Mouse (Mus musculus): Measurements from ENCODE around the gene Pik3cd. TPM values are rescaled to one million over a fixed set of nuclear protein-coding genes. Genes with fewer than 3 reads are reported as not detected.

The Pik3cd gene
- polyA plus RNA-seq, 1 experiment from 2014 or later: 4.2 TPM

DNA sequence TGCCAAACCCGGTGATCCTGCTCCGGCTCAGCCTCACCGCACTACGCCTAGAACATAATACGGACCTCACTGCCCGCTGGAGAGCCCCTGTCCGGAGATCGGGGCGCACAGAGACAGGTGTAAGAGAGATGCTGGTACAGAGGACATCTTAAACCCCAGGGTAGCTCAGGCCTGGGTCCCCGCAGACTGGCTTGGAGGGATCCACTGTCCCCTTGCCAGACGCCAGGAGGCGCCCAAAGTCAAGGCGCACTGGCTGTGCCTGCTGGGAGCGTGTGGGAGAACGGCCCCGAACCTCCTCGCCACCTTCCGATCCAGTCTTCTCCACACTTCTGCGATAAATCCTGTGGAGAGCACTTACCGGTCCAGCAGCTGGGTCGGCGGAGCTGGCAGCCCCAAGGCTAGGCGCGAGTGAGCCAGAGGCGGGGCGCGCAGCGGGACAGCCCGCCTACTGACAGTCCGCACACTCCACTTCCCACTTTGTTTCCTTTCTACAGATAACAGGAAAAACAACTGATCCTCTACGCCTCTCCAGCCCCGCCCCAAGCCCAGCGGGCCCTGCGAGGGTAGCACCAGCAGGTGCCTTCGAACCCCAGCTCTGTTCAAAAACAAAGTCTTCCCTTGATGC, 4.1 kb downstream of the Pik3cd start:
- ATAC-seq (replicated peaks; ENCODE audit: low FRiP score): peak; percentile 69
- Histone ChIP-seq H3K27me3 (peaks cover 17% of the 10 kb centered on the region), H3K27ac (0 out of 2 replicates have a peak overlapping the region, but pooled peaks have one; percentile 39), H3K9ac (peak overlapping the region; percentile 51), H3K36me3 (no peaks in the 10 kb centered on the region), H3K9me3 (replicated peaks) (no peaks in the 10 kb centered on the region), H3K4me3 (replicated peaks) (peak overlapping the region; percentile 52), H3K4me1 (peaks cover 38% of the 10 kb centered on the region), H3K4me2 (peak overlapping the region; percentile 82)
- 1% methylated on average over 35 of the region's 35 CpGs for WGBS

DNA sequence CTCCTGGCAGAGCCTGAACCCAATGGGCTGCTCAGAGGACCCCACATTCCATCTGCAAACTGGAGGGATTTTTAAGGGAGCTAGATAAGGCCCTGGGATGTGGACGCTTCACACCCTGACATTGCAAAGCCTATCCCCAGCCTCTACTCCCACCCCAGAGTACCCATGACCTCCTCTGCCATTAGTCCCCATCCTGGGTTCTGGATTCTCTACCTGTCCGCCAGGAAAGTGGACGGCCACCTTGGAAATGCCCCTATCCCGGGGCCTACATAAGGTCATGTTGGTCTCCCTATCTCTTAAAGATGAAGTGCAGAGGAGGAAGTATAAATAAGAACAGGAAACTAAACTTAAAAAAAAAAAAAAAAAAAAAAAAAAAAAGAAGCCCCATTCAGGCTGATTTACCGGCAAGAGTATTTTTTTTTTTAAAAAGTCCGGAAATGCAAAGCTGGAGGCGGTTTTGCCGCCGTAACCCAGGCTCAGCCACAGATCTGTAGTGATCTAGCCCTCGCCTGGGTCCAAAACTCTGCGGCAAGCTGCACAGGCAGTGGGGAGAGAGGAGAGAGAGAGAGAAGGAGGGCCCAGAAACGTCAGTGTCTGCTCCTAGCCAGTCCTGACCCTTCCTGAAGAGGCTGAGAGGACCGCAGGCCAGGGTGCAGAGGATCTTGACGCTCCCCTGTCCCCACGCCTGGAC, 4.7 kb downstream of the Pik3cd start:
- ATAC-seq (replicated peaks; ENCODE audit: low FRiP score): peak; percentile 7; the same call in 1 of the 2 replicates
- H3K4me3 ChIP-seq (replicated peaks): peak overlapping the region; percentile 52
- peaks cover 17% of the 10 kb centered on the region for H3K27me3 ChIP-seq
- H3K27ac ChIP-seq: 0 out of 2 replicates have a peak overlapping the region, but pooled peaks have one; percentile 39
- peak overlapping the region; percentile 82 for H3K4me2 ChIP-seq
- peaks cover 35% of the 10 kb centered on the region for H3K4me1 ChIP-seq
- no peaks in the 10 kb centered on the region for H3K9me3 ChIP-seq (replicated peaks)
- H3K36me3 ChIP-seq: no peaks in the 10 kb centered on the region
- 22% methylated on average over 15 of the region's 15 CpGs for WGBS
- H3K9ac ChIP-seq: peak overlapping the region; percentile 51; the same call in 1 of the 2 replicates

DNA sequence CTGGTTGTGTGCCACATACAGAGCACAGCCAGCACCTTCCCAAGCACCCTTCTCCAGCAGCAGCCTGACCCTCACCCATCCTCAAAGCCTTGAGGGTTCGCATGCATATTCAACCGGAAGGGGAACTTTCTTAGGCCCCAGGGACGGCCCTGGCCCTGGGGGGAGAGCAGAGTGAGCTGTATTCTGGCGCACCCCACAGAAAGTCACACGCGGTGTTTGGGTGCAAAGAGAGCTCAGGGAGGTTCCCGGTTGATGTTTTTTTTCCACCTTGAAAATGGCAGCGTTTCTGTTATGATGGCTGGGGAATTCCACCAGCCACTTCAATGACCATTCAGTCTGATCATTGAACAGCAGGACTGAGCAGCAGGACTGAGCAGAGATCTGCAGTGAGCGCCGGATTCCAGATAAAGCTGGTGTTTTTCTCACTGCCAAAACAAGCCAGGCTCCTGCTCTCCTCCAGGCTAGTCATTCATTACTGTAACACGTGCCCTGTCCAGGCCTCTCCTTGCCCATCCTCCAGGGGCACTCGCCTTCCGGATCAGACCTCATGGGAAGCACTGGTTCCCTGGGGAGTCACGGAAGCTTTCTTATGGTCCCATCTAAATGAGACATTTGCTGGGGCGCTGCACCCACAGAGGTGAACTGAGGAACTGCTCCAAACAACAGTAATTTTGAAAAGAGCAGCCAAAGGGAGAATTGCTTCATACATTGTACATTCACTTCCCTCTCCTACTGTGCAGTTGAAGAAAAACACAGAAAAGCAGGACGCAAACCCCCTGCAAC, 6.0 kb downstream of the Pik3cd start:
- peaks cover 17% of the 10 kb centered on the region for H3K27me3 ChIP-seq
- H3K36me3 ChIP-seq: no peaks in the 10 kb centered on the region
- no peak overlapping the region for H3K4me3 ChIP-seq (replicated peaks)
- H3K4me1 ChIP-seq: peaks cover 31% of the 10 kb centered on the region
- no peaks in the 10 kb centered on the region for H3K9me3 ChIP-seq (replicated peaks)
- WGBS: 36% methylated on average over 16 of the region's 16 CpGs
- H3K9ac ChIP-seq: no peak overlapping the region
- ATAC-seq (replicated peaks; ENCODE audit: low FRiP score): peak; percentile 52
- H3K4me2 ChIP-seq: 0 out of 2 replicates have a peak overlapping the region, but pooled peaks have one; percentile 15
- H3K27ac ChIP-seq: no peak overlapping the region

DNA sequence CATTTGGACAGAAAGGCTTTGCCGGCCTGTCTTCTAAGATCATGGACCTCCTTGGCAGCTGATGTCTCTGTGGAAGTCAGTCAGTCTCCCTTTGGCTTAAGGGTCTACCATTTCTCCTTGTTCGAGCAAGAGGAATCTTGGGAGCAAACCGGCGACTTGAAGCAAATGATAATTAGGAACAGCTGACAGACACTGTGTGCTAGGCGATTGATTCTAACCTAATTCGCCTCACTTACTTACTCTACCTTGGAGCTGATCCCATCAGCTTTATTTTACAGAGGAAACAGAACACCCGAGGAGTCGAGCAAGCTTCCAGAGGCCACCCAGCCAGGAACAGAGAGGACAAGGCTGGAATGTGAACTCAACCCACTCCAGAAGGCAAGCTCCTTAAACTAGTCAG, 11.0 kb downstream of the Pik3cd start:
- peaks cover 9% of the 10 kb centered on the region for H3K4me1 ChIP-seq
- ATAC-seq (replicated peaks; ENCODE audit: low FRiP score): no peak
- no peaks in the 10 kb centered on the region for H3K9me3 ChIP-seq (replicated peaks)
- 62% methylated on average over 8 of the region's 8 CpGs for WGBS
- no peak overlapping the region for H3K4me2 ChIP-seq
- H3K4me3 ChIP-seq (replicated peaks): no peak overlapping the region
- H3K27me3 ChIP-seq: peaks cover 4% of the 10 kb centered on the region; the same call in 1 of the 2 replicates
- no peaks in the 10 kb centered on the region for H3K36me3 ChIP-seq
- no peak overlapping the region for H3K27ac ChIP-seq
- H3K9ac ChIP-seq: no peak overlapping the region

DNA sequence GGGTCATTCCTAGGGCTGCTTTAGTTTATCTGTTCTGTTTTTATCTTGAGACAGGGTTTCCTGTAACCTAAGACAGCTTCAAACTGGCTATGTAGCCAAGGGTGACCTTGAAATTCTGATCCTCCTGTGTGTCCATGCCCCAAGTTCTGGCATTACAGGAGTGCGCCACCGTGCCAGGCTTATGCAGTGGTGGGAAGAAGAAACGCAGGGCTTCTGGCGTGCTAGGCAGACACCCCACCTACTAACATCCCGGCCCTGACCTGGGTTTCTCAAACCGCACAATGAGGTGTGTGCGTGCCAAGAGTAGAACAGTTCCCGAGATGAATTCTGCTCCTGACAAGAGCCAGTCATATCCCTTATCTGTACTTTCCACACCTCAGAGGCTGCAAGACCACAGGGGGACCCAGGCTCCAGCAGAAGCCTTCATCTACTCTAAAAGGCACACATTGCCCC, 11.5 kb downstream of the Pik3cd start:
- ATAC-seq (replicated peaks; ENCODE audit: low FRiP score): no peak
- no peak overlapping the region for H3K27ac ChIP-seq
- peaks cover 7% of the 10 kb centered on the region; the same call in 1 of the 2 replicates for H3K27me3 ChIP-seq
- no peak overlapping the region for H3K4me2 ChIP-seq
- no peak overlapping the region for H3K4me3 ChIP-seq (replicated peaks)
- no peak overlapping the region for H3K9ac ChIP-seq
- H3K9me3 ChIP-seq (replicated peaks): no peaks in the 10 kb centered on the region
- H3K36me3 ChIP-seq: no peaks in the 10 kb centered on the region
- WGBS: 88% methylated on average over 8 of the region's 8 CpGs
- H3K4me1 ChIP-seq: peaks cover 4% of the 10 kb centered on the region; the same call in 1 of the 2 replicates

DNA sequence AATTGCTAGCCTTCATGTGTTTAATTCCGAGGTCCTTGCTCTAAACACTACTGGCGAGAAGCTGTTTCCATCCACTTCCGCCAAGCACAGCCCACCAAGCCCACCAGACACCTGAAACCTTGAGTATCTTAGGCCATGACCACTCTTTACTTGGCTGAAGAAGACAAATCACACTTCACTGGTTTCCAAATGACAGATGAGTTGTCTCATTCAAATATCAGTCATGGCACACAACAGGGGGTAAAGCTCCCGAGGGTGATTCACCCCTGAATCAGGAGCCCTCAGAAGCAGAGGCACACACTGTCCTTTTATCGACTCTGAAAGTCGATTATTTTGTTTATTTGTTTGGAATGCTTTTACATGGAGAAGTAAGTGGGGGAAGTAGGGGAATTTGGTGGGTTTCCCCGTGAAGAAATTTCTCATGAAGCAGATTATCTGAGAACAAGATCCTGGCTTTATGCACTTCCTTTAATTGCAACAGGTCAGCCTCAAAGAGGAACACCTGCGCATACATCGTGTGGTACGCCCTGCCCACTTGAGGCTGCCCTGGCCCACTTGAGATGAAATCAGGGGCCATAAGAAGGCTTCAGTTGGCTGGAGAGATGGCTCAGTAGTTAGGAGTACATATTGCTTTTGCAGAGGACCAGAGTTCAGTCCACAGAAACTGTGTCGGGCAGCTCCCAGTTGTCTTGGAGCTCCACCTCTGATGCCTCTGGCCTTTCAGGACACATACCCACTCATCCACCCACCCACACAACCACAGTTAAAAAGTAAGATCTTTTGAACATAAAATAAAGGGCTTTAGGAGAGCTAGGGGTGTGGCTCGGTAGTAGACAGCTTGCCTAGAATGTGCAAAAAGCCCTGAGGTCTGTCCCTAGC, 12.3 kb downstream of the Pik3cd start:
- H3K9ac ChIP-seq: no peak overlapping the region
- H3K36me3 ChIP-seq: no peaks in the 10 kb centered on the region
- peaks cover 3% of the 10 kb centered on the region; the same call in 1 of the 2 replicates for H3K4me1 ChIP-seq
- H3K4me2 ChIP-seq: no peak overlapping the region
- 83% methylated on average over 12 of the region's 12 CpGs for WGBS
- no peak for ATAC-seq (replicated peaks; ENCODE audit: low FRiP score)
- H3K27ac ChIP-seq: no peak overlapping the region
- H3K4me3 ChIP-seq (replicated peaks): no peak overlapping the region
- H3K27me3 ChIP-seq: peaks cover 8% of the 10 kb centered on the region; the same call in 1 of the 2 replicates
- H3K9me3 ChIP-seq (replicated peaks): no peaks in the 10 kb centered on the region

DNA sequence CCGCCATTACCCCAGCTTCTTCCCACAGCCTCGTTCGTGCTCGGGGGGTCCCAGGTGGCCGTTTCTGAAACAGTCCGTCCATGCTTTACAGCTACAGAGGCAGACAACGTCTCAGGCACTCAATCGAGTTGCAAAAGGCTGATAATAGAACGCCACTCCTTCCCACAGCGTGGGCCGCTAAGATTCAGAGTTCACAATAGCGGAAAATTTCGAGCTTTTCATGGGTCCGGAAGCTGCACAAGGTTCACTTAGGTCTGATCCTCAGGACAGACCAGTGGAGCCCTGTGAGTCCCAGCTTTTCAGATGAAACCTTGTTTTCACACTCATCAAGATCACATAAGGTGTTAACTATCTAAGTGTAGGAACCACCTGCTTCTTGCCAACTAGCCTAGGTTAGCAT, 13.5 kb downstream of the Pik3cd start:
- H3K4me2 ChIP-seq: no peak overlapping the region
- no peaks in the 10 kb centered on the region for H3K36me3 ChIP-seq
- H3K9me3 ChIP-seq (replicated peaks): no peaks in the 10 kb centered on the region
- H3K27me3 ChIP-seq: peaks cover 12% of the 10 kb centered on the region; the same call in 1 of the 2 replicates
- no peak for ATAC-seq (replicated peaks; ENCODE audit: low FRiP score)
- no peak overlapping the region for H3K4me3 ChIP-seq (replicated peaks)
- no peak overlapping the region for H3K9ac ChIP-seq
- WGBS: 86% methylated on average over 14 of the region's 14 CpGs
- peaks cover 5% of the 10 kb centered on the region for H3K4me1 ChIP-seq
- no peak overlapping the region for H3K27ac ChIP-seq

DNA sequence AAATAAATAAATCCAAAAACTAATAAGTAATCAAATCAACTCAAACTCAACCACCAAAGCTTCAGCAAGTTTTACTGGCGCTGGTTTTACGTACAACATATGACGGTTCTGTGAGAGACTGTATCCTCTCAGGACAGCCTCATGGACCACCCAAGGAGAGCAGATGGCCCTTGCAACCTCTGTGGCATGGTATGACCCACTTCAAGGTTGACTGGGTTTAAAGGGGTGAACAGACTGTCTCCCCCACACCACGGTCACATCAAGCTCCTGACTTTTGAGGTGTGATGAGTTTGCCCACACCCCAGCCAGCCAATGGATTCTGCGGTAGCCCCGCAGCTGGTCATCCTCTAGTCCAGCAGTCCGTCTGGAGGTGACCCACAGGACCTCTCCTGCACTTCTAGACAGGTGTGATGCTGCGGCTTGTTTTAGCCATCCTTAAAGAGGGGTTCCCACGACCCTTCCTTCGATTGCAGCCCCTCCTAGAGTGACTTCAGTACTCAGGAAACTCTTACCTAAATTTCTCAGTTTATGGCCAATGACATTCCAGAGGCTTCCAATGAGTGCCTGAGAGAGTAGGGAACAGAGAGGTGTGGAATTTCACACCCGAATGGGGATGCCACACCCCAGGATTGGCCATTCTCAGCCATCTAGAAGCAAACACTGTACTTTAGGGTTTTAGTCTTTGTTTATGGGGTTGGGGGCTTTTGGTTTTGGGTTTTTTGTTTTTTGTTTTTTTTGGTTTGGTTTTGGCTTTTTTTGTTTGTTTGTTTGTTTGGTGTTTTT, 17.3 kb downstream of the Pik3cd start:
- H3K27ac ChIP-seq: no peak overlapping the region
- no peak overlapping the region for H3K9ac ChIP-seq
- H3K36me3 ChIP-seq: no peaks in the 10 kb centered on the region
- no peak overlapping the region for H3K4me3 ChIP-seq (replicated peaks)
- peaks cover 4% of the 10 kb centered on the region for H3K4me1 ChIP-seq
- H3K4me2 ChIP-seq: no peak overlapping the region
- H3K9me3 ChIP-seq (replicated peaks): no peaks in the 10 kb centered on the region
- no peak for ATAC-seq (replicated peaks; ENCODE audit: low FRiP score)
- peaks cover 15% of the 10 kb centered on the region; the same call in 1 of the 2 replicates for H3K27me3 ChIP-seq
- WGBS: 37% methylated on average over 11 of the region's 11 CpGs

DNA sequence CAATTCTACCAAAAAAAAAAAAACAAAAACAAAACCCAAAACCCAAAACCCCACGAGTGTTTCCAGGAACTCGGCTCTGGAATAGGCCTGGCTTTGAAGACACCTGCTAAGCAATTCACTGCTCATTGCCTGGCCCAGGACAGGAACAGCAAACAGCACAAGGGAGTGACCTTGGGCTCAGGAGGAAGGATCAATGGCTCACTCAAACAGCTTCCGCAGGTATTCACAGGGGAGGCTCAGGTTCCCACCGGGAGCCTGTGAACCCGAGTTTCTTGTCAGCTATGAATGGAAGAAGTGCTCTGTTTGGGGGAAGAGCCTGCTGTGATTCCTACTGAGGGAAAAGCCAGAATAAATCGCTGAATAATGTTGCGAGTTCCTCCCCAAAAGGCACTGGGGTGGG, 18.5 kb downstream of the Pik3cd start:
- no peak overlapping the region for H3K9ac ChIP-seq
- no peak for ATAC-seq (replicated peaks; ENCODE audit: low FRiP score)
- H3K36me3 ChIP-seq: no peaks in the 10 kb centered on the region
- no peaks in the 10 kb centered on the region for H3K9me3 ChIP-seq (replicated peaks)
- H3K4me3 ChIP-seq (replicated peaks): no peak overlapping the region
- H3K4me1 ChIP-seq: peaks cover 13% of the 10 kb centered on the region
- WGBS: 17% methylated on average over 7 of the region's 7 CpGs
- H3K27ac ChIP-seq: no peak overlapping the region
- H3K27me3 ChIP-seq: peaks cover 15% of the 10 kb centered on the region; the same call in 1 of the 2 replicates
- no peak overlapping the region for H3K4me2 ChIP-seq

DNA sequence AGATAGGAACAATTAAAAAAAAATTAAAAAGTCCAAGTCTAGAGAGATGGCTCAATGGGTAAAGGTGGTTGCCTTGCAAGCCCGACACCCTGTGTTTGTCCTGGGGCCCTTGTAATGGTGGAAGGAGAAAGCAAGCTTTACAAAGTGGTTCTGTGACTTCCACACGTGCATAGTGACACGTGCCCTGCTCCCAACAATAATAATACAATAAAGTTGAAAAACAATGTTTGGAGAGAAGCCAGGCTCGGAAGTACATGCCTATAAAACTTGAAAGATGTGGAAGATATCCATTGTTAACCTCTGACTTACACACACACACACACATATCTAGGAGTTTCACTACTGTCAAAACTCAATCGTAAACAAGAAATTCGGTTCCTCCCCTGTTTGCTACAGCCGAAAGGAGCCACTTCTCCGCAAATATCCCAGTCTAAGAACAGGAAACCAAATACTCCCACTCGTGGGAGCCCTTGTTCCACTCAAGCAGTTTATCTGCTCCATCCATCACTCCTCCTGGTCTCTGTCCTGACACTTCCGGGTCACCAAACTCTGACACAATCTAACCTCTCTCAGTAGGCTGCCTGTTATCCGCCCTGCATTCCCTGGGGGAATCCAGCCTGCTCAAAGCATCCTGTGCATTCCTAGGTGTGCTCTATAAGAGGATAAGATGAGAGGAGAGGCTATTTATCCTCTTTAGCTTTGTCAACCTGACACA, 23.2 kb downstream of the Pik3cd start:
- Histone ChIP-seq H3K4me2 (no peak overlapping the region), H3K4me3 (replicated peaks) (no peak overlapping the region), H3K27ac (peak overlapping the region; percentile 18), H3K9ac (no peak overlapping the region), H3K9me3 (replicated peaks) (no peaks in the 10 kb centered on the region), H3K27me3 (peaks cover 20% of the 10 kb centered on the region), H3K4me1 (peaks cover 35% of the 10 kb centered on the region), H3K36me3 (no peaks in the 10 kb centered on the region)
- 14% methylated on average over 11 of the region's 11 CpGs for WGBS
- ATAC-seq (replicated peaks; ENCODE audit: low FRiP score): no peak

Measured in kidney, embryonic 15.5 days (tissue).